Mouse (Mus musculus): Measurements from ENCODE around the gene Thap4.

- TF ChIP-seq CTCF (IDR thresholded peaks at IDR 0.05; ENCODE audit: extremely low read depth, insufficient read depth, low read length), result no peak
- no peak for TF ChIP-seq POLR2A (IDR thresholded peaks at IDR 0.05; ENCODE audit: extremely low read depth, insufficient read depth, low read length)
Measured at GRCm38 (mm10) chr1:93741987-93742386, 12.7 kb downstream of the Thap4 start.

Measured in cortical plate, adult 2 months (tissue).